Mouse (Mus musculus) splenic B cell, adult 2 months (primary cell): Measurements from ENCODE around the gene Tbx3.

ENCODE experiments used
- DNase-seq: peaks from one replicate; pipeline ENCODE4 v3.0.0-alpha.2; 2011; ENCODE audit warnings: low read depth, low spot score
- H3K27me3 ChIP-seq: 2 replicates; pipeline ENCODE4 v1.6.1; 2012; ENCODE audit warnings: mild to moderate bottlenecking, low read length, moderate library complexity, mixed read lengths; ENCODE audit not compliant: control insufficient read depth, poor library complexity, insufficient read depth, severe bottlenecking
- H3K36me3 ChIP-seq: 2 replicates; pipeline ENCODE4 v1.6.1; 2012; ENCODE audit warnings: mild to moderate bottlenecking, low read length, moderate library complexity, mixed read lengths; ENCODE audit not compliant: control insufficient read depth, poor library complexity, insufficient read depth, severe bottlenecking

Tbx3 gene

DNA sequence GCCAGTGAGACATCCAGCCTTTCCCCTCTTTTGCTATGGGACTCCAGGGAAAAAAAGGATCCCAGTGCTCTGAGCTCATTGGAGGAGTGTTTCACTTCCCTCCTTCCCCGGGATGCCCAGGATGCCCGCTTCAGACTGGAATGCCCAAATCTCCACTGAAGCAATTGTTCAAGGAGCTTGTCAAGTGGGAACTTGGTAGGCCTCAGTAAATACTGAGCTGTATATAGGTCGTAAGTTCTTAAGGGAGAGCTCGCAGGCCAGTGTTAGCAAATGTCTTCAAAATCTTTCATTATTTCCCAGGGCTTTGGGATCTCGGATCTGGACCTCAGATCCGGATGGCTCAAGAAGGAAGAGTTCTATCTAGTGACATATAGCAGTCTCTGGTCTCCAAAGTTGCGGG, 14.1 kb upstream of the Tbx3 start:
- no peak for DNase-seq

DNA sequence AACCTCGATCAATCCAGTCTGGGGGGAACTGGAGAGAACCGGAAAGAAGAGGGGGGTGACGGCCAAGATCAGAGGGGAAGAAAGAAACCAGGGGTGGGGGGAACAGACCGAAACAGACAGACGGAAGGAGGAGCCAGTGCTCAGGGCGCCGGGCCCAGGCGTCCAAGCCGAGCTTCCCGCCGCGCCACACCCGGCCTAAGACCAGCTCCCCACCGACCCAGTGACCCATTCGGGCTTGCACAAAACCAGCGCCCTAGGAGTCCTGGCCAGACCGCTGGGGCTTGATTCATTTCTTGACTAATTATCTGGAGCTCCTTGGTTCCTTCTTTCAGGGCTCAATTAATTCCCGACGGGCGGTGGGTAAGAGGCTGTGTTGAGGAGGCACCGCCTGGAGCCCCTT, 13.6 kb upstream of the Tbx3 start:
- H3K27me3 ChIP-seq, result peaks cover 4% of the 10 kb centered on the region; the same call in 1 of the 2 replicates
- DNase-seq, result no peak
- H3K36me3 ChIP-seq, result no peaks in the 10 kb centered on the region

More for the DNA sequence above, 14.1 kb upstream of the Tbx3 start:
- no peaks in the 10 kb centered on the region for H3K36me3 ChIP-seq
- H3K27me3 ChIP-seq, result peaks cover 4% of the 10 kb centered on the region; the same call in 1 of the 2 replicates

DNA sequence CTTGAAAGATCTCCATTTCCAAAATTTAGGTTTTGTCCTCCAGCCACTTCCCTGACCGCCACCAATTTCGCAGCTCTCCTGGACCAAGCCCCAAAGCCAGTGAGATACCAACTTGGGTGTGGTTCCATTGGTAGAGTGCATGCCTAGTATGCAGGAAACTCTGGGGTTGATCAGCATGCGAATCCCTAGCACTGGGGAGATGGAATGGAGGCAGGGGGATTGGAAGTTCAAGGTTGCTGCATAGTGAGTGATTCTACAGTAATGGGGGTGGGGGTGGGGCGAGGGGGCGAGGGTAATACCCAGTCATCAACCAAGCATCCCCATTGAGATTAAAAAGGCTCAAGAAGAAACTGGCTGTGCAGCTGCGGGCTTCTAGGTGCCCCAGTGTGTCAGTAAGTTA, 13.1 kb upstream of the Tbx3 start:
- Histone ChIP-seq H3K36me3 (no peaks in the 10 kb centered on the region), H3K27me3 (peaks cover 4% of the 10 kb centered on the region; the same call in 1 of the 2 replicates)
- DNase-seq, result no peak

DNA sequence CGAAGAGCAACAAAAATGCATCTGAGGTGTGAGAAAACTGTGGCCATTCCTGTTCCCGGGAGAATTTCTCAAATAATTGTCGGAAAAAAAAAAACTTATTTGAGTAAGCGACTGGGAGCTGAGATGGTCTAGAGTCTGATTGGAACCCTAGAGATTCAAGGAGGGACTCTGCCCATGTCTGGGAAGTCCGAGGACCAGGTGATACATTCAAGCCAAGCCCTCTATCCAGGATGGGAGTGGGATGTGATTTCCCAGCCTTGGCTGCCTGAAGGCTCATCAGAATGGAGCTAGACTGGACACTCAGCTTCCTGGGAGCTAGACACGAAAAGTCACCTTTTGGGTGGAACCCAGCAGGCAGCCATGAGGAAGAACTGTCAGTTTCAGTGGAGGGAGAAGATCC, 12.7 kb upstream of the Tbx3 start:
- no peaks in the 10 kb centered on the region for H3K36me3 ChIP-seq
- DNase-seq, result no peak
- H3K27me3 ChIP-seq, result peaks cover 4% of the 10 kb centered on the region; the same call in 1 of the 2 replicates

DNA sequence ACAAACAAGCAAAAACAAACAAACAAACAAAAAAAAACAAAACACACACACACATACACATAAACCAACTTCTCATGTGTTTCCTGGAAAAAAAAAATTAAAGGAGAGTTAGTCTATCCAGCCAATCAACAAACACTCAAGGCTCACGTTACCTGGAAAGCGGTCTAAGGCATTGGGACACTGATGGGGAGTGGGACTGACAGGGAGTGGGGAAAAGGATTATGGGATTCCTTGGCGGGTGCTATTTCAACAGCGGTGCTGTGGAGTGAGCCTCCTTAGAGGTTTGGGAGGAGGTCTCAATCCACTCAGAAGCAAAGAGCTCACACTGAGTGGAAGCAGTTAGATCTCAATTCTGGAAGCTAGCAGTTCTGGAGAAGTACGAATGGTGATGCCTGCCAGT, 12.1 kb upstream of the Tbx3 start:
- DNase-seq, result no peak
- no peaks in the 10 kb centered on the region for H3K36me3 ChIP-seq
- H3K27me3 ChIP-seq, result peaks cover 4% of the 10 kb centered on the region; the same call in 1 of the 2 replicates

DNA sequence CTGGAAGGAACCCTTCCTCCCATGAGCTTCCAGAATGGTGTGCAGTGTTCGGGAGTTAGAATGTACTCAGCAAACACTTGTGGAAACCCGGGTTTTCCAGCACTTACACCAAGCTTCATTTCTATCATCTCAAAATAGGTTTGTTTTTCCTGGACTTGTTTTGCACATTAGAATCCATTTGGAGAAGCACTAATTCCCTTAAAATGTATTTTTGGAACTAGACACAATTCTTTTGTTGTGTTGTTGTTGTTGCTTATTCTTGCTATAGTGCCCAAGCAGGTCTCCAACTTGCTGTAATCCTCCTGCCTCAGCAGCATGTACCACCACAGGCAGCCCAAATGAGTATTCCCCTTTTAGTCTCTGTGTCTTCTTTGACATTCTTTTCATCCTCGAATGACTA, 11.4 kb upstream of the Tbx3 start:
- Histone ChIP-seq H3K27me3 (peaks cover 4% of the 10 kb centered on the region; the same call in 1 of the 2 replicates), H3K36me3 (no peaks in the 10 kb centered on the region)
- DNase-seq, result no peak

DNA sequence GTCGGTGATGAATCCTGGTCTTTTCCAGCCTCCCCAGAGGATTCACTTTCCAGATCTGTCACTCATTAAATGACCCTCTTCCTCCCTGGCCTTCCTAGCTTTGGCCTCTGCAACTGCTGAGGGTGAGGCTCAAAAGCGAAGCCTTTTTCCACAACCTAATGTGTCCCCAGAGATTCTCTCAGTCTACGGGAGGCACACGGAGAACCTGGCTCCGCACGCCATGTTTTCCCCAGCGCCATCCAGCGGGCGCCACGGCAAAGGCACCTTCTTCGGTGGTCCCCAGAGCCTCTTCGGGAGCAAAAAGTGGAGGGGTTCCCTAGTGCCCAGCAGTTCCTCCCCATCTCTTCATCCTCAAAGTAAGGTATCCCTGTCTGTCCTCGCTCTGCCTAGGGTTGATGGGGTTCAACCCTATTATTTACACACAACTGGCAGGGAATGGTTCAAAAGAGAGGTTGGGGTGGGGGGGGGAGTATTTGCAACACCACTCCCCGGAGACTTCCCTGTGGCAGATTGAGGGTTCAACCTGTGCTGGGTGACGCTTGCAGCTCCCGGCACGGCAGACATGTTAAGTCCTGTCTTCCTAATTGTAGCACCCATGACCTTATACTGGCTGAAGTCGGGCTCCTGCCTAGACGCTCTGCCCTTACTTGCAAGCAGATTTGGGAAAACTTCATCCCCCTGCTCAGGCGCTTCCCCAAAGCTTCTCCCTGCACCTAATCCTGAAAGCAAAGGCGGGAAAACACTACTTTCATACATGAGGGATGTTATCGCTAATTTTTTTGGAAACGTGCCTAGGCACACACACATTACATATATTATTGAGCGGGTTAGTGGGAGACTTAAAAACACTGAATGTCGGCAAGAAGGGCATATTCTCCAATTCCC, 9.7 kb upstream of the Tbx3 start:
- no peaks in the 10 kb centered on the region for H3K36me3 ChIP-seq
- DNase-seq, result no peak
- H3K27me3 ChIP-seq, result peaks cover 4% of the 10 kb centered on the region; the same call in 1 of the 2 replicates

DNA sequence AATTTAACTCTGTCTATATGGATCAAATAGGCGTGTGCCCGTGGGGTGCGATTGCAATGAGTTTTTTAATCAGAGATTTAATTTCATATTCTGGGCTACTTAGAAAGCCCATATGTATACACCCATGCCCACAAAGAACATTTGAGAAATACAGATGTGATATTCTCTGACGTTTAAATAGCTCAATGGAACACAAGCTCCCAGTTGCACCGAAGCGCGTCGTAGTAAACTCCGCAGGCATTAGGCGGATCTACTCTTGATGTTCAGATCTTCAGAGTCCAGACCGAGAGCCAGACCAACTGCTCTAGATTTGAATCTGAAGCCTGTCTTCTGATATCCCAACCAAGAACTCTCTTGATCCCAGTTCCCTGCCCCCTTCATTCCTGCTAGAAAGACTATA, 9.0 kb upstream of the Tbx3 start:
- peaks cover 6% of the 10 kb centered on the region for H3K27me3 ChIP-seq
- H3K36me3 ChIP-seq, result no peaks in the 10 kb centered on the region
- no peak for DNase-seq

DNA sequence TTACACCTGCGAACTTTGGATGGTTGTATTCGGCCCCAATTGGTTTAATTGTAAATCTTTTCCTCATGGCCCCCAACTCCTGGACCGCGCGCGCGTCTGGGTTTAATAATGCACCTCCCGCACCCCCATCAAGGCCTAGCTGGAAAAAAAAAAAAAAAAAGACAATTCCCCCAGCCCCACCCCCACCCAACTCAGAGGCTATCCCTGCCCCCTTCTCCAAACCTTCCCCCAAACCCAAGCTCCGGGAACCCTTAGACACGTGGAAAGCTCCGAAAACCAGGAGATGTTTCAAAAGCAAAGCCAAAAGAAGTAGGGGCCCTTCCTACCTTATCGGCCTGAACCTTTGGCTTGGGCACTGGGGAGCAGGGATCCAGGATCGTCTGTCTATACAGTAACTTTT, 8.1 kb upstream of the Tbx3 start:
- DNase-seq, result no peak
- Histone ChIP-seq H3K36me3 (no peaks in the 10 kb centered on the region), H3K27me3 (peaks cover 6% of the 10 kb centered on the region)

DNA sequence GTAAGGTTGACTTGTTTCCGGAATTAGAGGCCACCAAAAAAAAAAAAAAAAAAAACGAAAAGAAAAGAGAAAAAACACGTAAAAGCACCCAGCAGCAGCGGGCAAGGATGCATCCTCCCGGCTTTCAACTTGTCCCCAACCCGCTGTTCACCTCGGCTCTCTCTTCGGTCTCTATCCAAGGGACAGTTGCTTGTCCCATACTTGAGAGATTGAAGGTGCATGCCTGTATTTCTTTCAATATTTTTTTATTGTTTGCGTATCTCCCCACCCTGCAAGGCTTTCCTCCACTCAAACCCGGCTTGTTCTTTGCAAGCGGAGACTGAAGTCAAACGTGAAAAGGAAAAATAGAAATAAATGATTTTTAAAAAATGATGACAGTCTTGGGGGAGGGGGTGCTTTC, 7.7 kb upstream of the Tbx3 start:
- peaks cover 6% of the 10 kb centered on the region for H3K27me3 ChIP-seq
- no peaks in the 10 kb centered on the region for H3K36me3 ChIP-seq
- no peak for DNase-seq

DNA sequence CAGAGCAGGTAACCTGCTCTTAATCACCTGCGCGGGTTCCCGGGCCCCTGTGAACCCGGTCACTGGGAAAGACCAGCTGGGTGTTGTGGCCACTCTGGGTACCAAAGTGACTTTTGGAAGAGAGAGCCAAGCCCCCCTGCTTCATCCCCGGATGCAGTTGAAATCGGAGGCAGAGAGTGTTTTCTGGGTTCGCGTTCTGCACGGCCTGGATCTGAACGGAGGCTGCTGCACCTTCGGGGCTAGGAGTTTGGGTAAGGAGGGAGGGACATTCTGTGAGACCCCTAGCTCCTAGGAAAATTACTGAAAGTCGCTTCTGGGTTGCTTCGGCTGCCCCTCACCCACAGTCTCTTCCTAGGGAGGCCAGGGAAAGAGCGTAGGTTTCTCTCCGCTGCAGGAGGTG, 7.2 kb upstream of the Tbx3 start:
- DNase-seq, result no peak
- Histone ChIP-seq H3K36me3 (no peaks in the 10 kb centered on the region), H3K27me3 (peaks cover 6% of the 10 kb centered on the region)

DNA sequence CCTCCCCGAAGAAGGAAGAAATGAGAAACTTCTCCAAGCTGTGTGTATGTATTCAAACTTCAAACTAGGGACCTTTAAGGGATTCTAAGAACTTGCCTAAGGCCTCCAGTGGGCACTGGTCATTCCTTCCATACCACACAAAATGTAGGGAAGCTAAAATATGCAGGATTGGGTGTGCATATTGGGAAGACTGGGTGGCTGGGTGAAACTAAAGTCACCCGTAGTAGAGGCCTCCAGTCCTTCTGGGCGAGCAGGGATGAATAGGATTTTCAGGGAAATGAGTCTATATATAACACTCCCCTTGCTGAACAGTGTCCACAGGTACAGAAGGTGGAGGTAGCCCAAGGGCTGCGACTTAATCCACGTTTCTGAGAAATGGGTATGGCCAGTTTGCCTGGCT, 6.7 kb upstream of the Tbx3 start:
- Histone ChIP-seq H3K27me3 (peaks cover 6% of the 10 kb centered on the region), H3K36me3 (no peaks in the 10 kb centered on the region)
- DNase-seq, result no peak

DNA sequence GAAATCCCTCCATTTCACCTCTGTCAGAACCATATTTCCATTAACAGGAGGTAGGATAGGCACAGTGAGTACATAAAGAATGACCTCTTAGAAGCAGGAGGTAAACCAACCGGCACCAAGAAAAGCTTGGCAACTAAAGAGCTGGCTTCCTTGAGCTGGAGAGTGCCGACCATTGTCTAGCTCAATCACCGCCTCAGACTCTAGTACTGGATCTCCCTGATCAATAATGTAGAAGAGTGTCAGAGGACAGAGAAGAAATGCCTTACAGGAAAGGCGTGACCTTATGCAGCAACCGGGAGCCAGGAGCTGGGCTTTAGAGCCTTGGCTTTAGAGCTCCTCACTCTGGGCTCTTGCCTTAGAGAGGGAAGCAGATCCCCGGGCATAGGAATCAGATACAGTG, 4.7 kb upstream of the Tbx3 start:
- DNase-seq, result no peak
- Histone ChIP-seq H3K36me3 (no peaks in the 10 kb centered on the region), H3K27me3 (peaks cover 4% of the 10 kb centered on the region)

DNA sequence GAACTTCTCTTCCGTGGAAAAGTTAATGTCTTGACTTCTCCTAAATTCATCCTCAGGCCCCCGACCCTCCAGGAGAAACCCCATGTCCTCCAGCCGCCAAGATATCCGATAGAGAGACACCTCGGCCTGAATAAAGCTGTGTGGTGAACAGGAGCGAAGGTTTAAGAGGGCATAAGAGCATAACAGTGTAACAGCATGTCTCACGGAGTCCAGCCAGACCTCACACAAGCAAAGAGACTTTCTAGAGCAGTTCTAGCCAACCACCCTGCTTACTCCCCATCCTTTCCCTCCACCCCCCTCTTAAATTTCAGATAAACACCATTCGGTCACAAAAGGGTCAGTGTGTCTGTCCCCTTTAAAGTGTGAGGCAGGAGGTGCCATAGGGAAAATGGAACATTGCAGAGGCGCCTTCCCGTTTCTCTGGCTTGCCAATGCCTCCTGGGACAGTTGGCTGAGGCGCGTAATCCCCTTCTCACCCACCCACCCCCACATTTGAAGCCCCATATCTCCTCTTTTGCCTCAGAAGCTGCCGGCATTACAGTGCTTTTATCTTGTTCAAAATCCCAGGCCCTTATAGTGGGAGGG, 3.0 kb upstream of the Tbx3 start:
- DNase-seq, result no peak
- Histone ChIP-seq H3K27me3 (peaks cover 2% of the 10 kb centered on the region; the same call in 1 of the 2 replicates), H3K36me3 (no peaks in the 10 kb centered on the region)

DNA sequence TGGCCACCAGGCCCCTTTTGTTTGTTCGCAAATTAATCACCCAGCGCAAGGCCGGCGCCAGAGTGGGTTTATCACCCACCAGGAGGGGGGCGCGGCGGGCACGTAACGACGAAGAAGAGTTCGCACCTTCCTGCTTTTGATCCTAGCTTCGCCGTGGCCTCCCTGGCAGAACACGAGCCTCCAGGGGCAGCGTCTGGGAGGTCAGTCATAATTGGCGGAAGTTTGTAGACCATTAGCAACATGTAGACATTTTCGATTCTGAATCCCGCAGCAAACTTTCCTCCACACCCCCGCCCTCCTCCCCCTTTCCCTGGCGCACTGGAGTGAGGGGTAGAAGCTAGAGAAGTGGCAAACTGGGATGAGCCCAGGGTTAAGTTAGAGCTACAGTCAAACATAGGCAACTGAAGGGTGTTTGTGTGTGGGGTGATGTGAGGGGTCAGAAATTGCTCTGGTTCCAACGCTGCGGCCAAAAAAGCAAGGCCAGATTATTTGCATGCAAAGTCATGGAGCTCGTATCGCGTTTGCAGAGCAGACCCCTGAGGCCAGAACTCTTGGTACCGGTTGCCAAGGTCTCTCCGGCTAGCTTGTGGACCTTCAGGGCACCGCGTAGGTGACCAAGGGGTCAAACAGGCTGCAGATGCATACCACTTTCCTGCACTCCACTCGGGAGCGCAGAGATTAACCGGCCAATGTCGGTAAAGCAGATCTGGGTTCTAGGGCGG, 2.1 kb upstream of the Tbx3 start:
- no peak for DNase-seq
- Histone ChIP-seq H3K27me3 (peaks cover 2% of the 10 kb centered on the region; the same call in 1 of the 2 replicates), H3K36me3 (no peaks in the 10 kb centered on the region)
